Mouse (Mus musculus): ENCODE measurements around the gene Fntb.

Gene Fntb

DNA sequence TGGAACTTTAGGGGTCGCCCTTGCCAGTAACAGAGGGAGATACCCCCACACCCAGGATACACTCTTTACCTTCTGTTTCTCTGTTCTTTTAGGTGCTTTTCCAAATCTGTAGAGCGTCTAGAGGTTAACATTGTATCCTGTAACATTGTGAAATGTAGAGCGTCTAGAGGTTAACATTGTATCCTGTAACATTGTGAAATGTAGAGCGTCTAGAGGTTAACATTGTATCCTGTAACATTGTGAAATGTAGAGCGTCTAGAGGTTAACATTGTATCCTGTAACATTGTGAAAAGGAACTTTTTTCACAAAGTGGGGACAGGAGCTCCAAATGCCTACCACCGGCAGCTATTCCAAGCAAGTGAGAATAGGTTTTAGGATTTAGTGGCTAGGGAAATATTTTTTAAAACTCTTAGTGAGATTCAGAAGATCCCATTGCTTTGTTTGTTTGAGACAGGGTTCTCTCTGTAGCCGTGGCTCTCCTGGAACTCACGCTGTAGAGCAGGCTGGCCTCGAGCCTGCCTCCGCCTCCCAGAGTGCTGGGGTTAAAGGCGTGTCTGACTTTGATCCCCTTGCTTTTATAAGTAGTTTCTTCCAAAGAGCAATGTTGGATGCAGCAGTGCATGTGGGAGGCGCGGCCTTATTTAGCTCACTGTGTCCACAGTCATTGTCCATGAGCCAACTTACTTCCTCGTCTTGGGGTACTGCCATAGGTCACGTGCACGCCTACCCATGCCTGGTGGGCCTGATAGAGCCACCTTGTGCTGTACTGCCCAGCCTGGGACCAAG lies 127.7 kb downstream of the Fntb start:
- DNase-seq, result no peak

GRCm38 (mm10) chr12:76894792-76895559 lies 129.6 kb downstream of the Fntb start:
- DNase-seq, result no peak

DNA sequence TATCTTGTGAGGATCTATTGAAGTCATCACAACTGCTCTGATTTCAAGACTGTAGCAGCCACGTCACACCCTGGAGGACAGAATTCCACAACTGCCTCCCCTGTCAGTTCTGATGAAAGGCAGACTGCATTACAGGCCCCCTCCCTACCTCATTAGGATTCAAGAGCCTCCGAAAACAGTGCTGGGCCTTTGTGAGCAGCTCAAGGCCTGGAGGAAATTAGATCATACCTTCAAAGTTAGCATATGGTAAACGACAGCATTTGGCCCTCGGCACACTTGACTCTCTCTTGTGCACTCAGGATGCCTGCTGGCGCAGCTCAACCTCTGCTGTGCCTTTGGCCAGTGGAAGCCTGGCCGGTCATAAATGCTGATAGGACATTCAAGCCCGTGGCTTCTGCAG lies 130.4 kb downstream of the Fntb start:
- DNase-seq, result no peak

DNA sequence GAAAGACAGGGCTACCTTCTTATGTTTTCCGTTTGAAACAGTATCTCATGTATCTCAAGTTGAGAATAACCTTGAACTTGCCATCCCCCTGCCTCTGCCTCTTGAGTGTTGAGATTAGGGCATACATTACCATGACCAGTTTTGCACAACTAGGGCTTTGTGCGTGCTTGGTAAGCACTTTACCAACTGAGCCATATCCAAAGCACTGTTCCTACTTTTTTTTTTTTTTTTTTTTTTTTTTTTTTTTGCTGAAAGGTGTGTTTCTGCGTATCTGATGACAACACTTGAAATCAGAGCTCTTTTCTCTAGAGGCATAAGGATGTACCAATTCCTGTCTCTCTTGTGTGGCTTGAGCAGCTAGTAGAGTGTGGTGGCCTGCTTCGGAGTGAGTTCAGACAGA lies 131.2 kb downstream of the Fntb start:
- no peak for DNase-seq

DNA sequence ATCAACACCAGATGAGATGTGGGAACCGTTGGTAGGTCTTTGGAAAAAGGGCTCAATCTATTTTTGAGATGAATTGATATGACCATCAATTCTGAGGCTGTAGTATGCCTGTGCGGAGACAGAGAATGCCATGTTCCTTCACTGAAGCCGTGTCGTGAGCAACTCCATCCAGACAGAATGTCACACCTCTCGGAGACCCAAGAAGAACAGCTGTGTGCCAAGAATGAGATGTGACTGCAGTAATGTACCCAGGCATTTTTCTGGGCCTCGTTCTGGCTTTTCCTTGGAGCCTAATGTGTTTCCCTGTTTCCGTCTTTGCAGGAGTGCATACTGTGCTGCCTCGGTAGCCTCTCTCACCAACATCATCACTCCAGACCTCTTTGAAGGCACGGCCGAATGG lies 131.6 kb downstream of the Fntb start:
- no peak for DNase-seq

DNA sequence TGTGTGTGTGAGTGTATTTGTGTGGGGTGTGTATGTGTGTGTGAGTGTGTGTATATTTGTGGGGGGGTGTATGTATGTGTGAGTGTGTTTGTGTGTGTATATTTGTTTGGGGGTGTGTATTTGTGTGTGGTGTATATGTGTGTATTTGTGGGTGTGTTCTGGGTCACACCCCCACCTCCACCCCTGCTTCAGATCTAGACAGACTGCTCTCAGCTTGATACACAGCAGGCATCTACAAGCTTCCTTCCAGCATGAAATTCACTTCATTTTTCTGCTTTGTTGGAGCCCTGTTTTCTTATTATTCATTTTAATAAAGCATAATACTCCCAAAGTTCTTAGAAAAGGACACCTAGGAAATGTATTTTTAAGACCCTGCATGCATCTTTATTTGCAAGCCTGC lies 132.8 kb downstream of the Fntb start:
- no peak for DNase-seq

DNA sequence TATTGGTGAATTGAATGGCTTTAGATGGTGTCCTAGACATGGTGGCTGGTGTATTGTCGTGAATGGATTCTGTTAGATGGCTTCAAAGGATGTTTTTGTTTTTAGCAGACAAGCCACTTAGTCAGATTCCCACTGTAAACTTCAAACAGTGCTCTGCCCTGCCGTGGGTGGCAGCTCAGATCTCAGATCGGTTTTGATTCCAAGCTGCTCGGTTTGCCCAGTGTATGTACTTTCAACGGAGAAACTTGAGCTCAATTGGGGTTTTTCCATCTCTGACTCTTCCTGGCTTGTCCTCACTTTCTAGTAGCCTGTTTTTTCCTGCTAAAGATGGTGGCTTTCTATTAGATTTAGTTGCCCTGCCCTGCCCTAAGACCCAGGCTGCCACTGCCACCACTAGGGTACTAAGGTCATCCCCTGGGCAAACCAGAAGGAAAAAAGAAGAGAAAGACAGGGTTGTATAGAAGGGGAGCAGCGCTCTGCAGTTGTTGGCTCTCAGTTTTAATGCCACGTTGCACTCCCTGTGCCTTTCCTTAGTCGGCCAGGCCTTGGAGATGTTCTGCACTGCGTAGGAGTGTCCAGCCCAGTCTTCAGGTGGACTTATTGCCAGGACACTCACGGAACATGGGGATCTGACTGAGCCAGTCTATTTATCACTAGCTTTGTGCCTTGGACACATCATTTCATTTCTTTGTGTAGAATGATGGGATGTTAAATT lies 134.0 kb downstream of the Fntb start:
- DNase-seq, result no peak

DNA sequence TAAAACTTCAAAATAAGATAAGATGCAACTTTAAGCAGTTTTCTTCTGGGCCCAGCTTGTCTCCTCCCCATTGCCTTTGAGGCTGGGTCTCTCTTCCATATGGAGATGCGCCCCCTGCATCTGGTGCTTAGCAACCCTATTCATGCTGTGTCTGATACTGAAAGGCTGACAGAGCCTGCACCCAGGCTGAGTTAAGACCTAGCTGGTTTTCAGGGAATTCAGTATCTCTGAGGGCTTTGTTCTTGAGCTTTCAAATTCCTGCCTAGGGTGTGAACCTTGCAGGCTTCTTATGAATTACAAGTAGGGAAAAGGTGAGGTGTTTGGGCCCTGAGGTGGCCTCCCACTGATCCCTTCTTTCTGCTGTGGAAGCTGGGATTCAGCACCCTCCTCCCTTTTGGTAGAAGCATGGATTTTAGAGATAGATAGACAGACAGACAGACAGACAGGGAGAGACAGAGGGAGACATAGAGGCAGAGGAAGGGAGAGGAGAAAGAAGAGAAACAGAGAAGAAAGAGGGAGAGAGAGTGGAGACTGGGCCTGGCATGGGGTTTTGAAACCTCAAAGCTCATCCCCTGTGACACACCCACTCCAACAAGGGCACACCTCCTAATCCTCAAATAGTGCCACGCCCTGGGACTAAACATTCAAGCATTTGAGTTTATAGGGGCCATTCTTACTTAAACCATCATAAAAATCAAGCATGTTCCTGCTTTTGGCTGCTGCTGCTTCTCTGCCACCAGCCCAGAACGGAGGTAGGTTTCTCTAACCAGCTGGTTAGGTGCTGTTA lies 136.3 kb downstream of the Fntb start:
- DNase-seq, result no peak

- DNase-seq, result no peak
Measured at GRCm38 (mm10) chr12:76906278-76906677, 140.9 kb downstream of the Fntb start.

DNA sequence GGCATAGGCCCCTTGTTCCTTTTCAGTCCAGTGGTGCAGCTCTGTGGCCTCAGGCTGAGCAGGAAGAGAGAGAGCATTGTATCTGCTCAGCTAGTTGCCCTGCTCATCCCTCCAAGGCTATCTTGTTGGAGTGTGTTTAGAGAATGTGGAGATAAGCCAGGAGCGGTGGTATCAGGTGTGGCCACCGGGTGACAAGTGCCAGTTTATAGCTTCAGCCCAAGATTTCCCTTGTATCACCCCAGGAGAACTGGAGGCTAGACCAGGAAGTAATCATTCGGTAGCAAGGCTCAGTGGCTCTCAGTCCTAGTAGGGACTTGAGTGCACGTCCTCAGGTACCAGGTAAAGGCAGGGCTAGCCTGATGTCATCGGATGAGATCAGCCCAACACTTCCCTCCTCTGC lies 143.8 kb downstream of the Fntb start:
- DNase-seq, result no peak

DNA sequence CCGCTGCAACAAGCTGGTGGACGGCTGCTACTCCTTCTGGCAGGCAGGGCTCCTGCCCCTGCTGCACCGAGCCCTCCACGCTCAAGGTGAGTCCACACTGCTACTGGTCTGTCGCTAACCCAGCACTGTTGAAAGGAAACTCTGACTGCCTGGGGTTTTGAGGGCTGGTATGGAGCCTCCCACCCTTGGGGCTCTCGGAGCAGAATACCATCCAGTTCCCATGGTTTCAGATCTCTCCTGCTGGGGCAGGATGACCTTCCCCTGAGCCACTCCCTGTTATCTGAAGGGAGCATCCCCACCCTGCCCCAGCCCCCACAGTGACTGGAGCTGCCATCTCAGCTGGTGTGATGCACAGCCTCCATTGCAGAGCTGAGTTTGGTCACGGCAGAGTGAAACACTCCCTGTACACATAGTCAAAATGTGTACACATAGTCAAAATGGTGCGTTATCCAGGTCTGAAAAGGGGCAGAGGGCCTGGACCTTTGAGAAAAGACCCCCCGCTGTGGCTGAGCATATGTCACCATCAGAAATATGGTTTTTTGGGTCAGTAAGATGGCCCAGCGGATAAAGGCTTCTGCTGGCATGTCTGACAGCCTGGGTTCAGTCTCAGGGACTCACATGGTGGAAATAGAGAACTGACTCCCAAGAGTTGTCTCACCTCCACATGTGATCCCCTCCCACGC lies 145.0 kb downstream of the Fntb start:
- DNase-seq, result no peak

DNA sequence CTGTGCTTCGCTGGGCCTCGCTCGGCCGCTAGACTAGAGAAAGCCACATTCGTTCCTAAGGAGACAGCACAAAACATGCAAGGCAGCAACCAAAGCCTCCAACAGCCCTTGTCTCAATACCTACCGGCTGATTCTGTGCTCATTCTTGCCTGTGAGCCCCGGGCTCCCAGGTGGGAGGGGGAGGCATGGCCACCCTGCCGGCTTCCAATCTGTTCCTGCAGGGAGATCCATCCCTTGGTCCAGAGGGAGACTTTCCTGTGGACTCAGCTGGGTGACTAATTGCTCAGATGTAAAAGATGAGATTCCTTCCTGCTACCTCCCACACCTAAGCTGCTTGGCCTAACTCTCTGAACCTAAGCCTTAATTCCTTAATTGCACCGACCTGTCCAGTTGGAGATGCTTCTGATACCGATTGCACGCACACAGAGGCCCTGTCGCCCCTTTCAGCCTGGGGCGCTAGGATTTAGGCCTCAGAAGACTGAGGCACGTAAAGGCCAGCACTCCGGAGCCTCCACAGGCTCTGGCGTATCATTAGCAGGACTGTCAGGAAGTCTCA lies 145.9 kb downstream of the Fntb start:
- no peak for DNase-seq

DNA sequence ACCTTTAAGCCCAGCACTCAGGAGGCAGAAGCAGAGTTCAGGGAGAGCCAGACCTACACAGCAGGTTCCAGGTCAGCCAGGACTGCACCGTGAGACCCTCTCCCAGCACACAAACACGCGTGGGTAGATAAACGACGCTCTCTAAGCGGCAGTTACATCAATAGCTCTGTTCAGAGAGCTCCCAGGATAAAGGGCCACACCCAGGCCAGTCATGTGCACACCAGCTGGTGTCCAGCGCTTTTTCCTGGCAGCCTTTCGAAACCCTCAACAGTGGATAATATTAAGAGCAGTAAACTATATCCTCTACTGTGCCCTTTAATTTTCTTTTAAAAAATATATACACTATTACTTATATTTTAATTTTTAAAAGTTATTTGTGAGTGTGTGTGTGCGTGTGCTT lies 146.8 kb downstream of the Fntb start:
- DNase-seq, result no peak

GRCm38 (mm10) chr12:76916163-76916562 lies 150.8 kb downstream of the Fntb start:
- no peak for DNase-seq

DNA sequence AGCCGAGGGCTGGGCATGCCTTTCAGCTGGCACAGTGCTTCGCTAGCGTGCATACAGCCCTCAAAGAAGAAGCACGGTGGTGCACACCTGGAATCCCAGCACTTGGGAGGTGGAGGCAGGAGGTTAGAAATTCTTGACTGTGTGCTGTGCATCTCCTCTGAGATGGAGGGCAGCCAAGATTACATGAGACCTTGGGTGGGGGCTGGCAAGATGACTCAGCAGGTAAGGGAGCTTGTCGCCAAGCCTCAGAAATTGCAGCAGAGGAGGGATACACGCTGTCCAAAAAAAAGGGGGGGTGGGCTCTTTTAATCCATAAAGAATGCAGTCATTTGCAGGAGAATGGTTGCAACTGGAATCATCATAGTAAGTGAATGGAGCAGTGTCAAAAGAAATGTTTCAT lies 152.7 kb downstream of the Fntb start:
- DNase-seq, result no peak

GRCm38 (mm10) chr12:76918855-76919254 lies 153.5 kb downstream of the Fntb start:
- no peak for DNase-seq

DNA sequence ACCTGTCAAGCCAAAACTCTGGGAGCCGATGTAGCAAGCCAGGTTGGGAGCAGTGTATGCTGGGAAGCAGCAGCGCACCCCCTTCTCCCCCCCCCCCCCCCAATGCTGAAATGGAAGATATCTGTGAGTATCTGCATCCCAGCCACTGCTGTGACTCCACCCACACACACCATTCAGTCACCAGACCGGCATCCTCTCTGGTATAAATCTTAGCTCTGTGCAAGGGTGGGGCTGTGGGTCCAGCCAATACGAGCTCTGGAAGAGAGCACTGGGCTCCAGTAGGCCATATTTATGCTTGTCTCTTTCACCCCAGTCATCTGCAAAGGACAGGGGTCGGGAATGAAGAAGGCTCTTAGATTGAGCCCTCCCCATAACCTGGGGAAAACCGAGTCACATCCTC lies 155.0 kb downstream of the Fntb start:
- DNase-seq, result no peak

- no peak for DNase-seq
Measured at GRCm38 (mm10) chr12:76920990-76921389, 155.6 kb downstream of the Fntb start.

- peak in 1 of 2 experiments; percentile 23 for DNase-seq
Measured at GRCm38 (mm10) chr12:76923118-76923517, 157.7 kb downstream of the Fntb start.

GRCm38 (mm10) chr12:76924904-76925604 lies 159.7 kb downstream of the Fntb start:
- DNase-seq, result no peak

DNA sequence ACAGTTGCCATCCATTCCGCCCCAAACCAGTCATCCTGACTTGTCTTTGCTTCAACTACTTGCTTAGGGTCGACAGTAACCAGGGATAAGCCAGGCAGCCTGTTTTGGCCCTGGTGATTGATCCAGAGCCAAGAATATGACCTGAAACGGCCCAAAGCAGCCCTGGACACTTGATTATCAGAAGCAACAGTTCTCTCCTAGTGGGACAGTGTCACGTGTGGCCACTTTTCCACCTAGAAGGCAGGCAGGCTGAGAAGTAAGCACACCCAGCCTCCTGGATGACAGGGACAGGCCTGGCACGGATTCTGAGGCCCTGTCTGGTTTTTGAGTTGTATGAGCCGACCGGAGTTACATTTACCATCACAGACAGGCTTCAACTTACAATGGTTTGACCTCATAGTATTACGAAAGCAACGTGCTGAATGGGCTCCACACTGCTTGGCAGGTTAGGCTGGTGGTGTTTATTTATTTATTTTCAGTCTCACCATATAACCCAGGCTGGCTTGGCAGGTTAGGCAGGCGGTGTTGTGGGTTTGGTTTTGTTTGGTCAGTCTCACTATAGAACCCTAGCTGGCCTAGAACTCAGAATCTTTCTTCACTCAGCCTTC lies 161.1 kb downstream of the Fntb start:
- no peak for DNase-seq

Data from thymus, adult 18-20 months (tissue).